In genomic region chr15:32494219-32494618, GRCm38 (mm10) we compare ENCODE assay signal across 25 mouse cellular contexts.
A peak's percentile ranks its signal among the peaks of the same experiment; 100 is the strongest.
DNase-seq lines count a peak whose midpoint lies in the region.
"Had no signal": no experiment of that assay in that cellular context is flagged by ENCODE, and none has a peak within 500 bp of the region (broad histone marks: within the 10 kb centered on the region; RNA-seq: fewer than 3 reads in every experiment).

No protein-coding gene starts in this region.

- H3K4me1 ChIP-seq in limb, embryonic 10.5 days: peaks cover 5% of the 10 kb centered on the region; the same call in 1 of the 2 replicates
- H3K4me1 ChIP-seq: embryonic facial prominence, embryonic 15.5 days; forebrain, embryonic 12.5 days; hindbrain, embryonic 10.5 days; hindbrain, embryonic 15.5 days; liver, embryonic 13.5 days had no signal

- H3K27ac ChIP-seq in limb, embryonic 10.5 days: no peak overlapping the region
- H3K27ac ChIP-seq: embryonic facial prominence, embryonic 10.5 days; embryonic facial prominence, embryonic 15.5 days; forebrain, embryonic 12.5 days; hindbrain, embryonic 10.5 days; hindbrain, embryonic 15.5 days; layer of hippocampus, adult 2 months; left cerebral cortex, adult 2 months; limb, embryonic 15.5 days; liver, embryonic 13.5 days; stomach, postnatal 0 days had no signal

- H3K27me3 ChIP-seq in limb, embryonic 10.5 days (ENCODE audit: low read depth, poor library complexity, severe bottlenecking): no peaks in the 10 kb centered on the region
- H3K27me3 ChIP-seq: embryonic facial prominence, embryonic 15.5 days; forebrain, embryonic 12.5 days; hindbrain, embryonic 15.5 days; limb, embryonic 15.5 days; liver, embryonic 13.5 days had no signal

- WGBS in limb, embryonic 10.5 days: 86% methylated on average over 5 of the region's 5 CpGs

- no peaks in the 10 kb centered on the region for H3K36me3 ChIP-seq in limb, embryonic 10.5 days
- H3K36me3 ChIP-seq: embryonic facial prominence, embryonic 10.5 days; embryonic facial prominence, embryonic 15.5 days; forebrain, embryonic 12.5 days; hindbrain, embryonic 10.5 days; hindbrain, embryonic 15.5 days; limb, embryonic 15.5 days; liver, embryonic 13.5 days had no signal

- peak; percentile 68 for DNase-seq in heart, adult 11 months
- DNase-seq in heart, adult 18-20 months: no peak
- peak; percentile 46 for DNase-seq in ovary, postnatal 36 days (ENCODE audit: low spot score)
- DNase-seq in ovary, postnatal 14 days (ENCODE audit: low spot score): no peak
- DNase-seq in adrenal gland, postnatal 36 days: peak; percentile 20 to 37
- DNase-seq in limb, embryonic 10.5 days (ENCODE audit: low spot score): no peak
- DNase-seq: B cell, adult 2 months; cerebellum, adult 8-10 months; forebrain, postnatal 0 days; heart, postnatal 14 days; kidney, adult 2 months; kidney, postnatal 36 days; liver, embryonic 13.5 days; lung, adult 18-20 months; lung, postnatal 14 days; midbrain, embryonic 14.5 days had no signal

- H3K9me3 ChIP-seq in limb, embryonic 10.5 days (replicated peaks): no peaks in the 10 kb centered on the region
- H3K9me3 ChIP-seq: embryonic facial prominence, embryonic 10.5 days; embryonic facial prominence, embryonic 15.5 days; forebrain, embryonic 12.5 days; hindbrain, embryonic 10.5 days; hindbrain, embryonic 15.5 days; limb, embryonic 15.5 days; liver, embryonic 13.5 days had no signal

- H3K4me3 ChIP-seq in limb, embryonic 10.5 days: no peak overlapping the region
- H3K4me3 ChIP-seq: embryonic facial prominence, embryonic 10.5 days; embryonic facial prominence, embryonic 15.5 days; forebrain, embryonic 12.5 days; hindbrain, embryonic 10.5 days; hindbrain, embryonic 15.5 days; layer of hippocampus, adult 2 months; left cerebral cortex, adult 2 months; limb, embryonic 15.5 days; liver, embryonic 13.5 days had no signal

Comparison
In these comparisons a context has a peak if more than half of its experiments do, and no peak if none do; other contexts are left out.
1. DNase-seq: peak in heart, adult 11 months (single experiment), ovary, postnatal 36 days (single experiment) and adrenal gland, postnatal 36 days (2 of 2); none in heart, adult 18-20 months (0 of 2), ovary, postnatal 14 days (single experiment) and limb, embryonic 10.5 days (single experiment).